Mouse (Mus musculus) kidney, adult 8-10 months (tissue): ENCODE measurements around the gene Gm20826.
"Not testable (repeated sequence)": the region's sequence is repeated elsewhere in the genome, so short reads cannot be mapped to it uniquely, and the experiment has no call there.

Source experiments
- DNase-seq, 2 experiments: peaks; one replicate each; pipeline ENCODE4 v3.0.0; 2022

Gene Gm20826

GRCm38 (mm10) chrY:7638389-7638788, at the start of gene Gm20826:
TSS of gene Gm20826 (minus strand) at chrY:7638489.
- not testable (repeated sequence) for DNase-seq
